Mouse (Mus musculus): ENCODE data around the gene Trim72. TPM values are rescaled to one million over a fixed set of nuclear protein-coding genes. Genes with fewer than 3 reads are reported as not detected.

The Trim72 gene
- polyA plus RNA-seq, 1 experiment from 2014 or later, result 0.09 TPM

DNA sequence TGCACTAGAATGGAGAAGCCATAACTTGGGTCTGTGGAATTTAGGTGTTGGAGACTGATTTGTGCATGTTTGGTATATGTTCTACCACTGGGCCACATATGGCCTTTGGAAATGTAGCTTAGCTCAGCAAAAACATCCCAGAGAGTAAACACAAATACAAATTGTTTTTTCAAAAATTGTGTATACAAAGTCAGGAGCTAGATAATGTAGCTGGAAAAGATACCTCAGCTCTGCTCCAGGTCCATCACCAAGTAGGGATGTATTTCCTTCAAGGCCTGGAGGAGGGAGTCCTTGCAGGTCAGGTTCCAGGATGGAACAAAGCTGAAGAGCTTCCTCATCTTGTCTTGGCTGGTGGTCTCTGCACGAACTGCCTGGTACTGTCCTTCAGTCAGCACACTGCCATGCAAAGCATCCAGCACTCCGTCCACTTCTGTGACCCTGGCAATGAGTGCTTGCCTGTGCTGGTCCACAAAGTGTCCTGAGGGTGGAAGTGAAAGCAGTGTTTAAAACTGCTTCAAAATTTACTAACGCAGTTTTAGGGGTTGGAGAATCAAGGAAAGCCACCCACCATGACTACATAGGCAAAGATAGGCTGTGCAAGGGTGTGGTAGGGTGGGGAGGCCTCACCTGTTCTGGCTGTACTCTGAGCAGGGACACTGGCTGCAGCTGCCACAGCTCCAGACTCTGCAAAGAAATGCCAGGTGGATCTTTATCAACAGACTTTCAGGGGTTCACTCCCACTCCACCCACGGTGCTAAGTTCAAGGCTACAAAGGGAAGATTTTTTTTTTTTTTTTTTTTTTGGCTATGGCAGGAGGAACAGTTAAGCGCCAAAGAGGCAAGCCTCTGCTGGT lies 11.0 kb upstream of the Trim72 start:
- Histone ChIP-seq H3K27me3 (replicated peaks) (no peaks in the 10 kb centered on the region), H3K36me3 (peaks cover 4% of the 10 kb centered on the region; the same call in 1 of the 2 replicates), H3K4me2 (peak overlapping the region; percentile 63), H3K4me3 (replicated peaks) (peak overlapping the region; percentile 44), H3K4me1 (no peaks in the 10 kb centered on the region; the same call in 1 of the 2 replicates), H3K9me3 (no peaks in the 10 kb centered on the region), H3K27ac (peak overlapping the region; percentile 84), H3K9ac (no peak overlapping the region)
- ATAC-seq (ENCODE audit: insufficient read depth, low FRiP score, low read depth), result peak; percentile 33
- WGBS, result 26% methylated on average over 5 of the region's 5 CpGs

- peak within 1 kb of the TSS; percentile 84 for H3K27ac ChIP-seq
- H3K4me2 ChIP-seq, result peak within 1 kb of the TSS; percentile 63
- peak within 1 kb of the TSS; percentile 27; the same call in 1 of the 2 replicates for H3K9ac ChIP-seq
- H3K4me3 ChIP-seq (replicated peaks), result peak within 1 kb of the TSS; percentile 44
- WGBS, result 10% methylated on average over 18 of the region's 18 CpGs
- H3K9me3 ChIP-seq, result no peaks in the 10 kb centered on the region
- peak; percentile 68 for ATAC-seq (ENCODE audit: insufficient read depth, low FRiP score, low read depth)
- H3K36me3 ChIP-seq, result peaks cover 4% of the 10 kb centered on the region; the same call in 1 of the 2 replicates
- H3K27me3 ChIP-seq (replicated peaks), result no peaks in the 10 kb centered on the region
- H3K4me1 ChIP-seq, result no peaks in the 10 kb centered on the region; the same call in 1 of the 2 replicates
These were observed 10.3 kb upstream of the Trim72 start, which contains the start of gene Pycard for GRCm38 (mm10) chr7:127993341-127993977. Gene Pycard (minus strand): TSS chr7:127993867.

GRCm38 (mm10) chr7:127999436-127999835 lies 4.3 kb upstream of the Trim72 start:
- no peak overlapping the region for H3K4me3 ChIP-seq (replicated peaks)
- H3K27me3 ChIP-seq (replicated peaks), result no peaks in the 10 kb centered on the region
- WGBS, result 57% methylated on average over 1 of the region's 1 CpGs
- H3K9me3 ChIP-seq, result no peaks in the 10 kb centered on the region
- ATAC-seq (ENCODE audit: insufficient read depth, low FRiP score, low read depth), result no peak
- H3K4me1 ChIP-seq, result no peaks in the 10 kb centered on the region; the same call in 1 of the 2 replicates
- H3K36me3 ChIP-seq, result no peaks in the 10 kb centered on the region
- H3K4me2 ChIP-seq, result no peak overlapping the region
- H3K9ac ChIP-seq, result no peak overlapping the region
- H3K27ac ChIP-seq, result no peak overlapping the region

GRCm38 (mm10) chr7:128000068-128000950 lies 3.4 kb upstream of the Trim72 start:
- H3K27ac ChIP-seq, result no peak overlapping the region
- H3K4me1 ChIP-seq, result no peaks in the 10 kb centered on the region; the same call in 1 of the 2 replicates
- WGBS, result 35% methylated on average over 1 of the region's 1 CpGs
- no peaks in the 10 kb centered on the region for H3K9me3 ChIP-seq
- no peaks in the 10 kb centered on the region for H3K36me3 ChIP-seq
- no peak for ATAC-seq (ENCODE audit: insufficient read depth, low FRiP score, low read depth)
- H3K4me2 ChIP-seq, result no peak overlapping the region
- no peaks in the 10 kb centered on the region for H3K27me3 ChIP-seq (replicated peaks)
- H3K9ac ChIP-seq, result no peak overlapping the region
- H3K4me3 ChIP-seq (replicated peaks), result no peak overlapping the region

DNA sequence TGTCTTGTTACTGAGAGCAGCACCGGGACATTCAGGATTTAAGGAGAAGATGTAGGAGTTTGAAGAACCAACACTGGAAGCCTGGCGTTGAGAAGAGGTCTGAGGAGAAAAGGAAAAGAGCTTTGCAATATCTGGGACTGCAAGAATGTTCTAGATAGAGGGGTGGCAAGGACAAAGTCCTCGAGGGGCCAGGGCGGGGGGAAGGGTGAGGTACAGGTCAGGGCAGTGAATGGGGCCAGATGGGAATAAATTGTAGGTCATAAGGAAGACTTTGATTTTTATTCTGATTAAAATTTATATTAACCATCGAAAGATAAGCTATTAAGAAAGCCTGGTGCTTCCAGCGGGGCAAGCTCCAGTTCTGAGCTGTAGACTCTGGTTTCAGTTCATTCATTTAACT lies 651 bp upstream of the Trim72 start:
- H3K36me3 ChIP-seq, result no peaks in the 10 kb centered on the region
- H3K4me3 ChIP-seq (replicated peaks), result no peak overlapping the region
- 77% methylated on average over 6 of the region's 6 CpGs for WGBS
- H3K27ac ChIP-seq, result no peak overlapping the region
- H3K4me1 ChIP-seq, result no peaks in the 10 kb centered on the region; the same call in 1 of the 2 replicates
- no peaks in the 10 kb centered on the region for H3K27me3 ChIP-seq (replicated peaks)
- no peaks in the 10 kb centered on the region for H3K9me3 ChIP-seq
- H3K9ac ChIP-seq, result no peak overlapping the region
- ATAC-seq (ENCODE audit: insufficient read depth, low FRiP score, low read depth), result no peak
- H3K4me2 ChIP-seq, result no peak overlapping the region

DNA sequence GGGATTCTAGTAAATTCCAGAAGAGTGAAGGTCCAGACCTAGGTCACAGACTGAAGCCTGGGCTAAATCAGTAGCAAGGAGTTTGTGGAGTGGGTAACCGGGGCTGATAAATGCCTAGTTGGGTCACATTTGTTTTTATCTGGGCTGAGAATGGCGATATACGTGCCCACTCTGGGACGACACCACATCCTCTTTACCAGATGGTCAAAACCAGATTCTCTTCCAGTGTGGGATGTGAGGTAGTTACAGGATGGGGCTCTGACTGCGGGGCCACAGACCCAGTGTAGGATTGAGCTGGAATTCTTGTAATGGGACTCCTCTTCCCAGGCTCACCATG lies 369 bp downstream of the Trim72 start:
- Histone ChIP-seq H3K36me3 (no peaks in the 10 kb centered on the region), H3K4me3 (replicated peaks) (peak overlapping the region; percentile 20; the same call in 1 of the 2 replicates), H3K9ac (no peak overlapping the region), H3K4me1 (no peaks in the 10 kb centered on the region; the same call in 1 of the 2 replicates), H3K27me3 (replicated peaks) (no peaks in the 10 kb centered on the region), H3K4me2 (peak overlapping the region; percentile 50), H3K9me3 (no peaks in the 10 kb centered on the region), H3K27ac (peak overlapping the region; percentile 84; the same call in 1 of the 2 replicates)
- ATAC-seq (ENCODE audit: insufficient read depth, low FRiP score, low read depth), result no peak
- 53% methylated on average over 5 of the region's 5 CpGs for WGBS

DNA sequence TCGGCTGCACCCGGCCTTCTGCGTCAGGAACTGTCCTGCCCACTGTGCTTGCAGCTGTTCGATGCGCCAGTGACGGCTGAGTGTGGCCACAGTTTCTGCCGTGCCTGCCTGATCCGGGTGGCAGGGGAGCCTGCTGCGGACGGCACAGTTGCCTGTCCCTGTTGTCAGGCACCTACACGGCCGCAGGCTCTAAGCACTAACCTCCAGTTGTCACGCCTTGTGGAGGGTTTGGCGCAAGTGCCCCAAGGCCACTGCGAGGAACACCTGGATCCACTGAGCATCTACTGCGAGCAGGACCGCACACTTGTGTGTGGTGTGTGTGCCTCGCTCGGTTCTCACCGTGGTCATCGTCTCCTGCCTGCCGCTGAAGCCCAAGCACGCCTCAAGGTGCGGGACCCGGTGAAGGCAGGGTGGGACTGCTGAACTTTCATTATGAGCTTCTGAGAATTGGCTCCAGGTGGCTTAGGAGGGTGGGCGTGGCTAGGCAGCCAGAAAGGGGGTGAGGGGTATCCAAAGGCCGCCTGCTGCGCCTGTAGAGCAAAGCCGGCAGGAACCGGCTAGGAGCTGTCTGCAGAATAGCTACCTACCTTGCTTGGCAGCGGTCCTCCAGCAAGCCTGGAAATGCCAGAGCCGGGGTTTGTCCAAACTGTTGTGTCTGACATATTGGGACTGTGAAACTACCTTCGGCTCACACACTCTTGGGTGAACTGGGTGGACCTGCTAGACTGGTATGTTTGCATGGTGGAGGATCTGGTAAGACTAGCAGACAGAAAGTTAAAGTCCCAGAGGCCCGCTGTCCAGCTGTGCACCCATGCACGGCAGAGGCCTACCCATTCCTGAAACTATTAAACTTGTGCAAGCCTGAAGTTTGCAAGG lies 976 bp downstream of the Trim72 start:
- peak; percentile 77 for ATAC-seq (ENCODE audit: insufficient read depth, low FRiP score, low read depth)
- H3K4me2 ChIP-seq, result peak overlapping the region; percentile 50
- WGBS, result 23% methylated on average over 35 of the region's 35 CpGs
- H3K4me1 ChIP-seq, result peaks cover under 1% of the 10 kb centered on the region; the same call in 1 of the 2 replicates
- peak overlapping the region; percentile 84 for H3K27ac ChIP-seq
- H3K36me3 ChIP-seq, result no peaks in the 10 kb centered on the region
- no peaks in the 10 kb centered on the region for H3K27me3 ChIP-seq (replicated peaks)
- H3K9me3 ChIP-seq, result no peaks in the 10 kb centered on the region
- 0 out of 2 replicates have a peak overlapping the region, but pooled peaks have one; percentile 7 for H3K9ac ChIP-seq
- H3K4me3 ChIP-seq (replicated peaks), result peak overlapping the region; percentile 20

- Histone ChIP-seq H3K9me3 (no peaks in the 10 kb centered on the region), H3K4me2 (no peak overlapping the region), H3K4me1 (peaks cover 2% of the 10 kb centered on the region; the same call in 1 of the 2 replicates), H3K9ac (no peak overlapping the region), H3K27ac (no peak overlapping the region), H3K4me3 (replicated peaks) (no peak overlapping the region), H3K27me3 (replicated peaks) (no peaks in the 10 kb centered on the region), H3K36me3 (no peaks in the 10 kb centered on the region)
- ATAC-seq (ENCODE audit: insufficient read depth, low FRiP score, low read depth), result no peak
- 74% methylated on average over 7 of the region's 7 CpGs for WGBS
These were observed 2.4 kb downstream of the Trim72 start for GRCm38 (mm10) chr7:128006193-128006592.

DNA sequence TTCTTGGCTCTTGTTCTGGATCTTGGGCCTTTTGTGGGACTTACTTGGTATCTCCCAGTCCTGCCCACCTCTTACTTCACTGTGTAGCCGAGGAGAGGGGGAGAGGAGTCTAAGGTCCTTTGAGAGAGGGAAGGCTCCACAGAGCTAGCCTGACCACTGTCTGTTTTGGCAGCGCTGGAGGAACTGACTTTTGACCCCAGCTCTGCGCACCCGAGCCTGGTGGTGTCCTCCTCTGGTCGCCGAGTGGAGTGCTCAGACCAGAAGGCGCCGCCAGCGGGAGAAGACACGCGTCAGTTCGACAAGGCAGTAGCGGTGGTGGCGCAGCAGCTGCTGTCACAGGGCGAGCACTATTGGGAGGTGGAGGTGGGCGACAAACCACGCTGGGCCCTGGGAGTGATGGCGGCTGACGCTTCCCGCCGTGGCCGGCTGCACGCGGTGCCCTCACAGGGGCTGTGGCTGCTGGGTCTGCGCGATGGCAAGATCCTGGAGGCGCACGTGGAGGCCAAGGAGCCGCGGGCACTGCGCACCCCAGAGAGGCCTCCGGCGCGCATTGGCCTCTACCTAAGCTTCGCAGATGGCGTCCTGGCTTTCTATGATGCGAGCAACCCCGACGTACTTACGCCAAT lies 6.1 kb downstream of the Trim72 start:
- no peak overlapping the region for H3K4me3 ChIP-seq (replicated peaks)

DNA sequence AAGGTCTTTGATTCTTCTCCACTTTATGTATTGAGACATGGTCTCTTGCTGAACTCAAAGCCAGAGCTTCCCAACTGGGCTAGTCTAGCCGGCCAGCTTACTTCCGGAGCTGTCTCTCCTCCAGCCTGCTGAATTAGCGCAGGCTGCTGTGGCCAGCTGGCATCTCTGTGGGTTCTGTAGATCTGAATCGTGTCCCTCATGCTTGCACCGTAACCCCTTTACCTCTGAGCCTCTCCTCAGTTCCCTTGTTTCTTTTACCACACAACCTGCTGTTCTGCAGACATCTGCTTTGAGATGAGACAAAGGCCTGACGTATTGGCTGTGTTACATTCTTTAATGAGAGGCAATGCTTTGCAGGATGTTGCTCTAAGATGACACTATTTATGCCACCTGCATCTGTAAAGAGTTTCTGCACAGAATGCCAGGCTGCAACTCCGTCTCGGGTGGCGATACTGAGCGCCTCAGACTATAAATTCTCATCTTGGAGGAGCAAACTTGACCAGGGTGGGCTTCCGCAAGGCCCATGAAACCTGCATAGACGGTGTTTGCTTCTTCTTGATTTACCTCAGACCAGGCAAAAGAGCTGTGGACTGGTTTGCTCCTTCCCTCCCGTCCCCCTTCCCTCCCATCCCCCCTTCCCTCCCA lies 8.5 kb downstream of the Trim72 start:
- Histone ChIP-seq H3K27ac (no peak overlapping the region), H3K4me3 (replicated peaks) (no peak overlapping the region), H3K4me2 (no peak overlapping the region), H3K27me3 (replicated peaks) (no peaks in the 10 kb centered on the region), H3K9ac (no peak overlapping the region), H3K36me3 (no peaks in the 10 kb centered on the region), H3K4me1 (0 out of 2 replicates have a peak, but pooled peaks cover 2% of the 10 kb centered on the region), H3K9me3 (no peaks in the 10 kb centered on the region)
- 75% methylated on average over 13 of the region's 13 CpGs for WGBS
- no peak for ATAC-seq (ENCODE audit: insufficient read depth, low FRiP score, low read depth)

More for the DNA sequence above, 6.1 kb downstream of the Trim72 start:
- H3K27ac ChIP-seq, result no peak overlapping the region
- H3K9ac ChIP-seq, result no peak overlapping the region
- ATAC-seq (ENCODE audit: insufficient read depth, low FRiP score, low read depth), result peak; percentile 39; the same call in 1 of the 2 replicates
- no peaks in the 10 kb centered on the region for H3K36me3 ChIP-seq
- H3K4me1 ChIP-seq, result peaks cover 2% of the 10 kb centered on the region; the same call in 1 of the 2 replicates
- 43% methylated on average over 40 of the region's 40 CpGs for WGBS
- H3K9me3 ChIP-seq, result no peaks in the 10 kb centered on the region
- H3K27me3 ChIP-seq (replicated peaks), result no peaks in the 10 kb centered on the region
- peak overlapping the region; percentile 27 for H3K4me2 ChIP-seq
